Mouse (Mus musculus) midbrain, embryonic 16.5 days (tissue): ENCODE results near the gene Brd3os. TPM values are rescaled to one million over a fixed set of nuclear protein-coding genes. Genes with fewer than 3 reads are reported as not detected.

Experiments
- ATAC-seq: fragments of 200-750 bp; cut with Nextera tagmentation; 2 replicates; pipeline ENCODE4 v1.8.0; 2017; ENCODE audit warnings: moderate TSS enrichment
- H3K27ac ChIP-seq: fragments of 300-500 bp; sonication (generic); 2 replicates; pipeline ENCODE4 v1.5.1; 2014; ENCODE audit warnings: mild to moderate bottlenecking, low read length, mixed read lengths
- H3K27me3 ChIP-seq: fragments of 300-500 bp; sonication (generic); 2 replicates; pipeline ENCODE4 v1.6.1; 2014; ENCODE audit warnings: low read depth, low read length, mixed read lengths; ENCODE audit not compliant: control insufficient read depth, insufficient read depth
- H3K36me3 ChIP-seq: fragments of 300-500 bp; sonication (generic); 2 replicates; pipeline ENCODE4 v1.6.1; 2014; ENCODE audit warnings: mild to moderate bottlenecking, low read length, moderate library complexity, mixed read lengths; ENCODE audit not compliant: control insufficient read depth, insufficient read depth
- H3K4me1 ChIP-seq: fragments of 300-500 bp; sonication (generic); 2 replicates; pipeline ENCODE4 v1.6.1; 2014; ENCODE audit warnings: mild to moderate bottlenecking, low read length, mixed read lengths; ENCODE audit not compliant: control insufficient read depth, insufficient read depth
- H3K4me2 ChIP-seq: fragments of 300-500 bp; sonication (generic); 2 replicates; pipeline ENCODE4 v1.6.1; 2014; ENCODE audit warnings: mild to moderate bottlenecking, low read length, mixed read lengths
- H3K4me3 ChIP-seq: fragments of 300-500 bp; sonication (generic); 2 replicates; pipeline ENCODE4 v1.5.1; 2014; ENCODE audit warnings: low read depth, mild to moderate bottlenecking, low read length, moderate library complexity, mixed read lengths
- H3K9ac ChIP-seq: fragments of 300-500 bp; sonication (generic); 2 replicates; pipeline ENCODE4 v1.6.1; 2014; ENCODE audit warnings: low read depth, low read length, mixed read lengths
- H3K9me3 ChIP-seq: fragments of 300-500 bp; sonication (generic); replicated peaks from 2 replicates; pipeline ENCODE4 v1.6.1; 2014; ENCODE audit warnings: mild to moderate bottlenecking, low read length, mixed read lengths; ENCODE audit not compliant: control insufficient read depth, poor library complexity, severe bottlenecking
- WGBS: fragments of 180-500 bp; shearing (Covaris S2); extraction: QIAGEN DNeasy Blood & Tissue Kit; methylation state at CpG from one replicate; pipeline ENCODE4 v1.1.7; 2014; 5-methylcytosine and 5-hydroxymethylcytosine counted together
- microRNA-seq: library from miRNA; unstranded; fragments of <30 nt; microRNA quantifications from one replicate; pipeline ENCODE4, GENCODE M21; 2017
- polyA plus RNA-seq: library from polyadenylated mRNA; unstranded; fragments of >200 nt; fragmentation: Nextera tagmentation; extraction: Ambion mirVana; gene quantifications from 2 replicates; pipeline ENCODE4 v1.2.1, GENCODE M21; 2015

The Brd3os gene
- polyA plus RNA-seq, 1 experiment from 2014 or later, result 43.0 TPM

GRCm38 (mm10) chr2:27480367-27480766, 38.2 kb downstream of the Brd3os start:
- H3K9me3 ChIP-seq, result no peaks in the 10 kb centered on the region
- no peaks in the 10 kb centered on the region for H3K36me3 ChIP-seq
- H3K4me1 ChIP-seq, result peaks cover 4% of the 10 kb centered on the region
- WGBS, result 80% methylated on average over 4 of the region's 4 CpGs
- no peak overlapping the region for H3K9ac ChIP-seq
- no peak for ATAC-seq
- no peaks in the 10 kb centered on the region for H3K27me3 ChIP-seq
- H3K27ac ChIP-seq, result no peak overlapping the region
- H3K4me2 ChIP-seq, result no peak overlapping the region
- no peak overlapping the region for H3K4me3 ChIP-seq

DNA sequence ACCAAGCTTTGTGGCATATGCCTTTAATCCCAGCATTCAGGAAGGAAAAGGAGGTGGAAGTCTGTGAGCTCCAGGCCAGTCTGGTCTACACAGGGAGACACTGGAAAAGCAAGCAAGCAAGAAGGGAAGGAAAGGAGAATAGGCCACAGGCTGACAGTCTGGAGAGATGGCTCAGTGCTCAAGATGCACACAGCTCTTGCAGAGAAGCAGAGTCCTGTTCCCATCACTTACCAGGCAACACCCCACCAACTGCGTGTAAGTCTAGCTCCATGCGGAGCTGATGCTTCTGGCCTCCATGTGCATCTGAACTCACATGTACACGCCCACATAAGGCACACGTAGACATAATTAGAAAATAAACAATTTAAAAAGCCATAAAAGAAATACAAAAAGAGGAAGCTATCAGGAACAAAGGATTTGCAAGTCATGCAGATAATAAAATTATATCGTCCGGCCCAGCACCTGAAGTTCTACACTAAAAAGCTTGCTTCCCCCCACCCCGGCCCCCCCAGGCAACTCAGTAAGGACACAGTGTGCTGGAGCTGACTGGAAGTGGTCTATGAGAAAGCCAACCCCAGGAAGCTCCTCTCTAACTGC, 40.2 kb downstream of the Brd3os start:
- Histone ChIP-seq H3K36me3 (no peaks in the 10 kb centered on the region), H3K9me3 (no peaks in the 10 kb centered on the region), H3K4me3 (no peak overlapping the region), H3K27ac (no peak overlapping the region), H3K4me2 (no peak overlapping the region), H3K4me1 (no peaks in the 10 kb centered on the region), H3K27me3 (no peaks in the 10 kb centered on the region), H3K9ac (no peak overlapping the region)
- WGBS, result 84% methylated on average over 7 of the region's 7 CpGs
- ATAC-seq, result no peak

DNA sequence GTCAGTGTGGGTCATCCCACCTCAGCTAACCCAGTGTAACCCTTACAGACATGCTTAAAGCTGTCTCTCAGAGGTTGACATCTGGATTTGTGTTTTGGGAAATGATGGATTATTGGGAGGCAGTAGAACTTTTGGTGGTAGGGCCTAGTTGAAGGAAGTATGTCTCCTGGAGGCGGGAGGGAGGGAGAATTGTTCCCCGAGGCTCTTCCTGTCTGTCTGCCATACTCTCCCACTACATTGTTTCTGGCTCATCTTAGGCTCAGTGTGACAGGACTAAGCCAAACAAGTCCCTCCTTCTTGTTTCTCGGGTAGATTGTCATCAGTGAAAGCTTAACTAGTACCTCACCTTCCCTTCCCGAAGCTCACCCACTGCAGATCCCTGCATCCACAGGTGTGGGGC, 44.6 kb downstream of the Brd3os start:
- Histone ChIP-seq H3K27me3 (no peaks in the 10 kb centered on the region), H3K4me3 (no peak overlapping the region), H3K4me2 (no peak overlapping the region), H3K36me3 (no peaks in the 10 kb centered on the region), H3K9ac (no peak overlapping the region), H3K27ac (no peak overlapping the region), H3K4me1 (no peaks in the 10 kb centered on the region), H3K9me3 (no peaks in the 10 kb centered on the region)
- WGBS, result 80% methylated on average over 4 of the region's 4 CpGs
- ATAC-seq, result no peak

DNA sequence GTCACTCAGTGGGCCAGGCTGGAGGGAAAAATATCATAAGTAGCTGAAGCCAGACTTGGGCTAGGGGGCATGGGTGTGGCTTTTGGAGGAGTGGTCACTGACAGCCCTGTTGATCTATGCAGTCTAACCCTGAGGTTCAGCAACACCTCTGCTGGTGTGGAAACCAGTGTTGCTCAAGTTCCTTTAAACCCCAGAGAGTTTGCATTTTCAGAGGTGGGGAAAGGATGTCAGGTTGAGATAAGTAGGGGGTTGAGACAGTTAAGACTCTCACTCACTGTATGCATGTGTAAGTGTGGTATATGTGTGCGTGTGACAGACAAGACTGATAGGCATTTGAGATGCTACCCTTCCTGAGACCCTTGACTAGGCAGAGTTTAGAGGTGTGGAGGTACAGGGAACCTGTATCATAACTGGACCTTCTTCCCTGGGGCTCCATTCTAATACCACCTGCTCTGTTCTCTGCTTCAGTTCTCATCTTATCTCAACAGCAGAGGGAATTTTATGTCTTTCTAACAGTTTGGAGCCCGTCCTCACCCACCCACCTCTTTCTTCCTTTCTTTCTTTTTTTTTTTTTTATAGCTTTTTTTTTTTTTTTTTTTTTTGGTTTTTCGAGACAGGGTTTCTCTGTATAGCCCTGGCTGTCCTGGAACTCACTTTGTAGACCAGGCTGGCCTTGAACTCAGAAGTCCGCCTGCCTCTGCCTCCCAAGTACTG, 45.4 kb downstream of the Brd3os start:
- no peak for ATAC-seq
- H3K27ac ChIP-seq, result no peak overlapping the region
- no peak overlapping the region for H3K9ac ChIP-seq
- no peaks in the 10 kb centered on the region for H3K27me3 ChIP-seq
- H3K4me2 ChIP-seq, result no peak overlapping the region
- H3K4me3 ChIP-seq, result no peak overlapping the region
- H3K9me3 ChIP-seq, result no peaks in the 10 kb centered on the region
- H3K36me3 ChIP-seq, result no peaks in the 10 kb centered on the region
- 89% methylated on average over 3 of the region's 4 CpGs for WGBS
- H3K4me1 ChIP-seq, result no peaks in the 10 kb centered on the region

- Histone ChIP-seq H3K4me1 (no peaks in the 10 kb centered on the region), H3K9ac (no peak overlapping the region), H3K36me3 (no peaks in the 10 kb centered on the region), H3K9me3 (no peaks in the 10 kb centered on the region), H3K4me3 (no peak overlapping the region), H3K27ac (no peak overlapping the region), H3K4me2 (no peak overlapping the region), H3K27me3 (no peaks in the 10 kb centered on the region)
- WGBS, result 97% methylated on average over 1 of the region's 1 CpGs
- no peak for ATAC-seq
Observed at GRCm38 (mm10) chr2:27488362-27488761, 46.2 kb downstream of the Brd3os start.

DNA sequence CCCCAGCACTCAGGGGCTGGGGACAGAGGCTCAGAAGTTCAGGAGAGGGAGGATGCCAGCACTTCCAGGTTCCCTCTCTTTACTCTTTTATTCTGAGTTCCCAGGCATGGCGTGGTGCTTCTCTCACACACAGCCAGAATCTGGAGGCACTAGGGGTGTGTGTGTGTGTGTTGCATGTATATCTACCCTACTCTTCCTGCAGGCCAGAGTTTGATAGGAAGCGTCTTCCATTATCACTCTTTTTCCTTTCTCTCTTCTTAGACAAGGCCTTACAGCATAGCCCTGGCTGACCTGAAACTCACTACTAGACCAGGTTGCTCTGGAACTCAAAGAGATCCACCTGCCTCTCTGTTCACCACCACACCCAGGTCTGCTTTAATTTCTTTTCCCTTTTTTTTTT, 48.8 kb downstream of the Brd3os start:
- no peak overlapping the region for H3K4me2 ChIP-seq
- WGBS, result 89% methylated on average over 2 of the region's 2 CpGs

More for the DNA sequence above, 48.8 kb downstream of the Brd3os start:
- Histone ChIP-seq H3K27me3 (no peaks in the 10 kb centered on the region), H3K9ac (no peak overlapping the region), H3K4me1 (no peaks in the 10 kb centered on the region), H3K4me3 (no peak overlapping the region), H3K27ac (no peak overlapping the region), H3K36me3 (no peaks in the 10 kb centered on the region), H3K9me3 (no peaks in the 10 kb centered on the region)
- no peak for ATAC-seq

Small RNA genes within 50 kb of the gene (microRNA-seq; reads per million reads assigned to microRNA genes)
- gene Gm24049 (not detected), gene Mir7578 (not detected)

Other genes starting within 250 kb of the Brd3os start
- gene Sardh, start 194.0 kb upstream of the Brd3os start, polyA plus RNA-seq, result 4.8 and 5.1 TPM in 2 replicates
- gene Vav2, start 15.3 kb upstream of the Brd3os start, polyA plus RNA-seq, result 9.2 and 12.6 TPM in 2 replicates
- gene Brd3, start 65.3 kb downstream of the Brd3os start, polyA plus RNA-seq, result 141 and 142 TPM in 2 replicates
- 42.6 and 44.4 TPM in 2 replicates for gene Wdr5, start 72.8 kb downstream of the Brd3os start, polyA plus RNA-seq
- gene Rxra, start 234.1 kb downstream of the Brd3os start, polyA plus RNA-seq, result 2.5 and 2.8 TPM in 2 replicates